Mouse (Mus musculus): Measurements from ENCODE around the gene Dclre1b. TPM values are rescaled to one million over a fixed set of nuclear protein-coding genes. Genes with fewer than 3 reads are reported as not detected.
"Not testable (repeated sequence)": the region's sequence is repeated elsewhere in the genome, so short reads cannot be mapped to it uniquely, and the experiment has no call there.

The Dclre1b gene
- polyA plus RNA-seq, 1 experiment from 2014 or later, result 7.4 TPM

DNA sequence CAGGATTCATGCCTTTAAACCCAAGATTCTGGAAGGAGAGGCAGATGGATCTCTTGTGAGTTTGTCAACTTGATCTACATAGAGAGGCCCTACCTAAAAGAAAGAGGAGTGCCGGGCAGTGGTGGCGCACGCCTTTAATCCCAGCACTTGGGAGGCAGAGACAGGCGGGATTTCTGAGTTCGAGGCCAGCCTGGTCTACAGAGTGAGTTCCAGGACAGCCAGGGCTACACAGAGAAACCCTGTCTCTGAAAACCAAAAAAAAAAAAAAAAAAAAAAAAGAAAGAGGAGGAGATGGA, 17.2 kb downstream of the Dclre1b start:
- H3K36me3 ChIP-seq (ENCODE audit: inconsistent target); H3K4me3 ChIP-seq (ENCODE audit: inconsistent target); H3K27ac ChIP-seq: not testable (repeated sequence)
- peaks cover 36% of the 10 kb centered on the region for H3K79me2 ChIP-seq (ENCODE audit: inconsistent target)
- WGBS (ENCODE audit: missing documents), result 96% methylated on average over 3 of the region's 5 CpGs

DNA sequence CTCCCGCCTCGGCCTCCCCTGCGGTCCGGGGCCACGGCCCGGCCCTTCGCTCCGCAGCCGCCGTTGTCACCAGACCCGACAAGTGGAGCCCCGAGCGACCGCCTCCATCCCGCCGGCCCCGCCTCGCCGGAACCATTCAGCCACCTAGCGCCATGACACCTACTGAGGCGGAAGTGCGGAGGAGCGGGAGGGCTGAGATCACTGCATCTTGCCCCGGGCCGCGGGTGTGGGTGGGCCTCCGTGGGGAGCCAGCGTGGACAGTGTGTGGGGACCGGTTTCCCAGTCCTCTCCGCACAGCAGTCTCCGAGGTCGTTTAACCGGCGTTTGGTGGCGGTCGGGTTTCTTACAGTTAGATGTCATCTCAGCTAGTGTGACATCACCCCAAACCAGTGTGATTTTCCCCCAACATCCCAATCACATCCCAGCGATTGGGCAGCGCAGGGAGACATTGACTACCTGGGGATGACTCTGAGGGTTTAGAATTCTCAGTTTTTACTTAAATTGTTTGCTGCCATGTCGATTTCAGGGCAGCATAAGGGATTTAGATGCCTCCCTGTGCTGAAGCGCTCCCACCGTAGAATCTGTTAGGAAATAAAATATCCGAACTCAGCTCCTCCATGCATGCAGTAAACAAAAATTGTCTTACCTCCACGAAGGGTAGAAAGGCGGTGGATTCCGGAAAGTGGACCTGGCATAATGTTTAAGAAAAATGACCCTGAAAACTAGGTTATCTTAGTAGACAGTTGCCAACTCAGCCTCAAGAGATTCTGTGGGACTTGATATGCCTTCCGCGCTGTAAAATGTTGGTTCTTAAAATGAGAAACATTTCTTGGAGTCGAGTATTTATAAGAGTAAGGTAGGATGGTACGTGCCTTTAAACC, 17.8 kb downstream of the Dclre1b start, which contains the start of gene Hipk1:
Hipk1 (minus strand) TSS at position 334 of the 881 bp plus-strand sequence.
- WGBS (ENCODE audit: missing documents), result 18% methylated on average over 42 of the region's 49 CpGs
- peaks cover 42% of the 10 kb centered on the region for H3K79me2 ChIP-seq (ENCODE audit: inconsistent target)
- H3K27ac ChIP-seq, result peak within 1 kb of the TSS; percentile 61
- peak within 1 kb of the TSS; percentile 88 for H3K4me3 ChIP-seq (ENCODE audit: inconsistent target)
- H3K36me3 ChIP-seq (ENCODE audit: inconsistent target), result no peaks in the 10 kb centered on the region

DNA sequence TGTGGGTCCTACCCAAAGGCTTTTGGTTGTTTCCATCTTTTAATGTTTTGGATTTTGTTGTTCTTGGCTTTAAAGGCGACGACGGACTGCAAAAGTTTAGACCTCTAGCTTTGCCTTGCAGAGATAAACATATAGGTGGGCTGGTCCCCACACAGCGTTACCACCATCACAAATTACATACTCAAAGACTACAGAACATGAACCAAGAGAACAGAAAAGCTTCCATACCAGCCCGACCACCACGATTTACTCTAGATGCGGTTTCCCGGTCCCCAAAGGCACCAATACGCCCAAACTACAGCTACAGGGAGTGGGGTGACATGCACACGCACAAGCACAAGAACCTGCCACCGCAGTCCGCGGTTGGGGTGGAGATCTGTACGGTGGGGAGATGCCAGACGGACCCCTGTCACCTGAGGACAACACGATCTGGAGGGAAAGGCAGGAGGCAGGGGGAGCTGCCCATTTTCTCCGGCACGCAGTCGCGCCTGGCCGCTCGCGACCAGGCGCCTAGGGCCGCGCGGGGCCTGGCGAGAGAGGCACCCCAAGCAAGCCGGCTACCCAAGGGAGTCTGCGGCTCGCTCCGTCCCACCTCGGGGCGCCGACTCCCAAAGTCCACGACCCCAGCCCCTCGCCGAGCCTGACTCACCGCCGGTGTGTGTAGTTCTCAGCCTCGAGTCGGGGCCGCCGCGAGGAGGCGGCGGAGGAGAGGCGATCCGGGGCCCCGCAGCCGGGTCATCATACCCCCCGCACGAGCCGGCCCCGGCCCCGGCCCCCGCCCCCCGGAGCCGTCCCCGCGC, 18.7 kb downstream of the Dclre1b start:
- Histone ChIP-seq H3K4me3 (ENCODE audit: inconsistent target) (peak overlapping the region; percentile 88), H3K79me2 (ENCODE audit: inconsistent target) (peaks cover 51% of the 10 kb centered on the region), H3K36me3 (ENCODE audit: inconsistent target) (no peaks in the 10 kb centered on the region), H3K27ac (peak overlapping the region; percentile 60)
- WGBS (ENCODE audit: missing documents), result under 1% methylated on average over 47 of the region's 61 CpGs

DNA sequence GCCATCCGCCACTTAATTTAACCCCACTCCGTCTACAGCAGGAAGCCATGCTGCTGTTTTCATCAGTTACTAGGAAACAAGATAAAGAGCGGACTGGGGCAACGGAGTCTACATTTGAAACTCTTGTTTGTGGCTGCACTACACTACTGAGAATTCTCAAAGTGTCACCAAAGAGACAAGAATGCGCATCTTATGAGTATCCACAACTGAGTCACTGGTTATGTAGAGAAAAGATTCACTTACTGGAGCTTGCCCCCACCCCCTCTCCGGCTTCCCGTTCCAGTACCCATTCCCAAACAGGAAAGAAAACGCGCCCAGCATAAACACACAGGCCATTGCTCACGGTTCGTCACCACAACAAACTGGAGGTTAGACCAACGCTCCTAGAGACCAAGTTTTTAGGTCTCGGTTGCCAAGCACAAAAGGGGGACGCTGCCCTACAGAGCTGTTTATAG, 19.3 kb downstream of the Dclre1b start:
- Histone ChIP-seq H3K4me3 (ENCODE audit: inconsistent target) (peak overlapping the region; percentile 88), H3K27ac (peak overlapping the region; percentile 60)
- under 1% methylated on average over 14 of the region's 14 CpGs for WGBS (ENCODE audit: missing documents)

DNA sequence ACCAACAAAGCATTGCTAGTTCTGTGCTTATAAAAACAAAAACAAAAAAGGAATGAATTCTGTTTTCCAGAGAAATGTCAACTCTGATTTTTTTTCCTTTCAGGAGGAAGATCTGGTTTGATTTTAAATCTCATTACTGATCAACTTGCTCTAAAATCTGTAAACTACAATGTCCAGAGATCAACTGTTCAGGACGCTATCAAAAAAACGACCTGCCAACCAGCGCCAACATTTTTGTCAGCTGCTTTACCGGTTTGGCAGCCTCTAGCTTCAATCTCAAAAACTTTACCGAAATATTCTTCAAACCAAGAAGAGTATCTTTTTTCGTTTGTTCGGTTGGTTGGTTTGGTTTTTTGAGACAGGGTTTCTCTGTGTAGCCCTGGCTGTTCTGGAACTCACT, 20.1 kb downstream of the Dclre1b start:
- WGBS (ENCODE audit: missing documents), result 59% methylated on average over 7 of the region's 7 CpGs
- H3K27ac ChIP-seq, result peak overlapping the region; percentile 60; the same call in 1 of the 2 replicates
- H3K4me3 ChIP-seq (ENCODE audit: inconsistent target), result peak overlapping the region; percentile 88
- no peaks in the 10 kb centered on the region for H3K36me3 ChIP-seq (ENCODE audit: inconsistent target)
- H3K79me2 ChIP-seq (ENCODE audit: inconsistent target), result peaks cover 66% of the 10 kb centered on the region

More for the DNA sequence above, 19.3 kb downstream of the Dclre1b start:
- Histone ChIP-seq H3K79me2 (ENCODE audit: inconsistent target) (peaks cover 58% of the 10 kb centered on the region), H3K36me3 (ENCODE audit: inconsistent target) (no peaks in the 10 kb centered on the region)

DNA sequence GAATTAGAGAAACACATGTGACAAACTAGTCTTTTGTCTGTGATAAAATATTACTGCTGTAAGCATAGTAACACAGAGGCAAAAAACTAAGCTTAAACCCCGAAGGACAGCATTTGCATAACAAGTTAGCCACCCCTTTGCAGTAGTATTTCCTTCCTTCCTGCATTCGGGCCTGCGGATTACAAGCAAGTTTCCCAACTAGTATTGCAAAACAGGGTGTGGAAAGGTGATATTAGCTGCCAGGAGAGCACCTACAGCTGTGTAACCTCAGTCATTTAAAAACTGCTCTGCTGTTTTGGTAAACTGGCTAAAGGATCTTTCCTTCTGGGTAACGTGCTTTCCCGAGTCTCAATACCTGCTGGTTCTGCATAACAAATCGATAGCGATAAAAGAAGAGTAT, 22.0 kb downstream of the Dclre1b start:
- peaks cover 84% of the 10 kb centered on the region for H3K79me2 ChIP-seq (ENCODE audit: inconsistent target)
- H3K4me3 ChIP-seq (ENCODE audit: inconsistent target), result no peak overlapping the region
- H3K27ac ChIP-seq, result no peak overlapping the region
- WGBS (ENCODE audit: missing documents), result 28% methylated on average over 7 of the region's 7 CpGs
- H3K36me3 ChIP-seq (ENCODE audit: inconsistent target), result no peaks in the 10 kb centered on the region

DNA sequence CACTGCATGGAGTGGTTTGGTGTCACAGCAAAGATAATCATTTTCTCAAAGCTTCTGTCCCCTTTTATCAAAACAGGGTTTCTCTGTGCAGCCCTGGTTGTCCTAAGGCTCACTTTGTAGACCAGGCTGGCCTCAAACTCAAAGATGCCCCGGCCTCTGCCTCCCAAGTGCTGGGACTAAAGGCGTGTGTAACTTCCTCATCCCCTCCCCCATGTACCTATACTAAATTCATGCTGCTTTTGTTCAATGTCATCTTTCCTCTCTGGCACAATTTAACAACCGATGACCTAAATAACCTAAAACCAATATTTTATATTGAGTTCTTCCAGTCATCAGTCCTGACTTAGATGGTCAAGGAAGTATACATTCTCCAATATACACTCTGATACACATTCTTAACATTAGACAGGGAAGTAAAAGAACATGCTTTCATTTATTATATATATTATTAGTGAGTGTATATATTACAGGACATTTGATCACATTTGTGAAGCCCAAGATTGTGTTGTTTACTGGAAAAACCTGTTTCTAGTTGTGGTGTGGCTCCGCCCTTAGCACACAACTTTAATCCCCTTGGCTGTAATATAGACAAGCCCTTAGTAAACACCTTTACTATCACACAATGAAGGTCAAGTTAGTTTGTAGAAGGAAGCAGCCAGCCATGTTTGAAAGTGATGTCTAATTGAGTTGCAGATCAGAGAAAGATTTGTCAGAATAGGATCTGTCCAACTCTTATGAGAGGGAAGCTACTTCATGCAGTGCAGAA, 26.2 kb downstream of the Dclre1b start:
- Histone ChIP-seq H3K4me3 (ENCODE audit: inconsistent target) (no peak overlapping the region), H3K36me3 (ENCODE audit: inconsistent target) (no peaks in the 10 kb centered on the region), H3K79me2 (ENCODE audit: inconsistent target) (peaks cover 100% of the 10 kb centered on the region), H3K27ac (no peak overlapping the region)
- WGBS (ENCODE audit: missing documents), result 31% methylated on average over 4 of the region's 4 CpGs

DNA sequence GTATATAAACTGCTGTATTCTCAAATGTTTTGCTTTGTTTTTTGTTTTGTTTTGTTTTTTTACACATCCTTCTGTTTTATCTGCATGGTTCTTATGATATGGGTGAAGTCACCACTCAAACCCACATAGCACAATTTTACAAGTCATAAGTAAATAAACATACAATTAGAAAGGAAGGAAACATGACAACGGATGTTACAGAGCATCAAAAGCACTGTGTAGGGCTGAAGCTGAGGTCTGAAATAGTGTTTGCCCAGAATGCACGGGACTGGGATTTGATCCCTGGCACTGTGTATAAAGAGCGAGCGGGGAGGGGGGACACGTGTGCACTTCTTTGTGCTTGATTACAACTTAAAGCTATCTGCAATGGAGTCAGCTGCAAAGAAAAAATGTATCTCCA, 28.5 kb downstream of the Dclre1b start:
- Histone ChIP-seq H3K36me3 (ENCODE audit: inconsistent target) (peaks cover 15% of the 10 kb centered on the region; the same call in 1 of the 2 replicates), H3K27ac (no peak overlapping the region), H3K79me2 (ENCODE audit: inconsistent target) (peaks cover 100% of the 10 kb centered on the region), H3K4me3 (ENCODE audit: inconsistent target) (no peak overlapping the region)
- WGBS (ENCODE audit: missing documents), result 75% methylated on average over 5 of the region's 5 CpGs

DNA sequence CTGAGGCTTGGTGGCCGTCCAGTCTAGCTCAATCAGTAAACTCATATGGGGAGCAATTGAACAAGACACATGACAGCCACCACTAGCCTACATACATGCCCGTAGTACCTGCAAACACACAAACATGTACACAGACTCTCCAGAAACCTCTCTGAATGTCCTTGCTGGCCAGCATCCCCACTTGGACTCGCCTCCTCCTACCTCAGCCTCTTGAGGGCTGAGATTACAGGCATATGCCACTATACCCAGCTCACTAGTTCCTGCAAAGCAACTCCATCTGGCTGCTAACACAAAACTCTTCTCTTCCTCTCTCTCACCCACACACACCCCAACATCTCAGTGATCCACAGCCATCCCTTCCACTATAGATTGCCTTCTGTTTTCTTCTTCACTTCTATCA, 29.0 kb downstream of the Dclre1b start:
- WGBS (ENCODE audit: missing documents), result 90% methylated on average over 3 of the region's 3 CpGs
- Histone ChIP-seq H3K36me3 (ENCODE audit: inconsistent target) (peaks cover 15% of the 10 kb centered on the region; the same call in 1 of the 2 replicates), H3K27ac (no peak overlapping the region), H3K79me2 (ENCODE audit: inconsistent target) (peaks cover 100% of the 10 kb centered on the region), H3K4me3 (ENCODE audit: inconsistent target) (no peak overlapping the region)

DNA sequence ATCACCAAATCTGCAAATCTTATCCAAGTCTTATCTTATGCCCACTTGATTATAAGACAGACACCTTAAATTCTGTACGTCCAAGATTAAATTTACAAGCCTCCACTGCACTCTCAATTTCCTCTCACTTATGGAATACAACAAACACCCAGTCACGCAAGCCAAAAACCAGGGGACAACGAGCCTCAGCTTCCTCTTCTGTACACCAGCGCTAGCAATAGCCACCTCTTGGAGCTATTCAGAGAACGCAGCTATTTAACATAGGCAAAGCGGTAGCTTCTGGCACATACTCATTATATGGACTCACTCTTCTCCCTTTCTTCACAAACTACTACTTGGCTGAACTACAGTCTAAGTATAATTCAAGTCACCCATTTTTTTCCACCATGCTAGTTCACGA, 30.1 kb downstream of the Dclre1b start:
- Histone ChIP-seq H3K36me3 (ENCODE audit: inconsistent target) (peaks cover 15% of the 10 kb centered on the region; the same call in 1 of the 2 replicates), H3K79me2 (ENCODE audit: inconsistent target) (peaks cover 100% of the 10 kb centered on the region), H3K4me3 (ENCODE audit: inconsistent target) (no peak overlapping the region), H3K27ac (no peak overlapping the region)
- WGBS (ENCODE audit: missing documents), result 11% methylated on average over 7 of the region's 7 CpGs

DNA sequence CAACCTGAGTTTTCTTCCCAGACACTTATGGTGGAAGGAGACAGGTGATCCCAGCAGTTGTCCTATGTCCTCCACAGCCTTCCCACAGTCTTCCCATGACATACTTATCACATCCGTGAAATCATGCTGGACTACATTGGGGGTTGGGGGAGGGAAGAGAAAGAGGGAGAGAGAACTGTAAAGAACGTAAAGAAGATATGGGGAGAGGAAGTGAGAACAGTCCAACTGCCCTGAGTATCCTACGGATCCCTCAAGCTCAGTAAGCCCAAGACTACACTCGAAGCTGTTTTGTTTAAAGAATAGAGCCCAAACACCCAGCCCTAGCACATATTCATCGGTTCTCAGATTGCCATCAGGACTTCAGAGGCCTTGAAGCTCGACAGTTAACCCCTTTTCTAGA, 30.6 kb downstream of the Dclre1b start:
- Histone ChIP-seq H3K27ac (no peak overlapping the region), H3K36me3 (ENCODE audit: inconsistent target) (peaks cover 15% of the 10 kb centered on the region; the same call in 1 of the 2 replicates), H3K4me3 (ENCODE audit: inconsistent target) (no peak overlapping the region)

DNA sequence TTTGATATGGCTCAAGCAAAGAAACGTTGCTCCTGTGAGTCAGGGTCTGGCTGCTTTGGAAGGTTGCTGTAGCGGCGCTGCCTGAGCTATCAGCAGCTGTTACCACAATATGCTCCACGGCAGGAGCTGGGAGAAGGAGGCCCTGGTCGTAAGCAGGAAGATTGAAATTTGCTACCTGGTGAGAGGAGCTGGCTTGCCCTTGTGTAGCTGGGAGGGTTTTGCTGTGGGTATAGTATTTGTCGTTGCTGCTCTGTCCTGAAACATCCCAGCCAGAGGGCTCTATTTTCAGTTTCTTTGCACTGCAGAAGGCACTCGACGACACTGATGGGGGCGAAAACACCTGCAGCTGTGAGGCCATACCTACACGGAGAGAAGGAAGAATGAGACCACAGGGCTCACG, 31.3 kb downstream of the Dclre1b start:
- WGBS (ENCODE audit: missing documents), result 56% methylated on average over 11 of the region's 11 CpGs
- Histone ChIP-seq H3K36me3 (ENCODE audit: inconsistent target) (peaks cover 15% of the 10 kb centered on the region; the same call in 1 of the 2 replicates), H3K27ac (no peak overlapping the region), H3K79me2 (ENCODE audit: inconsistent target) (peaks cover 100% of the 10 kb centered on the region), H3K4me3 (ENCODE audit: inconsistent target) (no peak overlapping the region)

More for the DNA sequence above, 30.6 kb downstream of the Dclre1b start:
- 23% methylated on average over 6 of the region's 6 CpGs for WGBS (ENCODE audit: missing documents)
- peaks cover 100% of the 10 kb centered on the region for H3K79me2 ChIP-seq (ENCODE audit: inconsistent target)

DNA sequence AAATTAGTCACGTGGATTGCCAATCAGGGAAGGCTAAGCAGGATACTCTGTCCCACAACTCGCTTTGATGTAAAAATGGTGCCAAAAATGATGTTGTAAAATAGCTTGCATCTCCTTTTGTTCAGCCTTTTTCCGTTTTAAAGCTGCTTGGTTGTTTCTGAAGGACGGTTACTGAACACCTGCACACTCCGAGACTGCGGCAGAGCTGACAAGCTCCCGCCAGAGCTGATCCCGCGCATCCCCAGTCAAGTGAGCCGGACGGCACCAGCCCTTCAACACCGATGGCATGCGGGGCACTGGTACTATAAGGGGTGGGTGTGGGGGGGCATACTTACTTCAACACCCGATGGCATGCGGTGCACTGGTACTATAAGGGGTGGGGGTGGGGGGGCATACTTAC, 35.2 kb downstream of the Dclre1b start:
- Histone ChIP-seq H3K36me3 (ENCODE audit: inconsistent target) (peaks cover 25% of the 10 kb centered on the region; the same call in 1 of the 2 replicates), H3K4me3 (ENCODE audit: inconsistent target) (no peak overlapping the region), H3K79me2 (ENCODE audit: inconsistent target) (peaks cover 100% of the 10 kb centered on the region), H3K27ac (no peak overlapping the region)
- WGBS (ENCODE audit: missing documents), result 34% methylated on average over 12 of the region's 15 CpGs

DNA sequence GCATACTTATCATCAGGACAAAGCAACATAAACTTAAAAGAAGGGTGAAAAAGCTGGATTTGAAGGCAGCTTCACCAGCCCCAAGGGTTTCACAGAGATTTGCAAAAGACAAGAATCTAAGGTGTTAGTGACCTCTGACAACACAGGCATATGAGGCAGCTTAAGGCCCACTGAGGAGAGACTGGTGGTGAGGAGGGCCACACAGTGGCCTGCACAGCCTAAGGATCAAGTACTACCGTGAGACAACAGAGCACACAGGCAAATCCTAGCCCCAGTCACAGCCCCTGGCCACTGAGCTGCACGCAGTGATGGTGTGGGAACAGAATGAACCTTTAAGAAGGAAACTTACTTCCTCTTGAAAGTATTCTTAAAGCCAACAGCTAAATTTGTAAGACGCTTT, 35.7 kb downstream of the Dclre1b start:
- peaks cover 30% of the 10 kb centered on the region for H3K36me3 ChIP-seq (ENCODE audit: inconsistent target)
- H3K79me2 ChIP-seq (ENCODE audit: inconsistent target), result peaks cover 100% of the 10 kb centered on the region
- 13% methylated on average over 3 of the region's 3 CpGs for WGBS (ENCODE audit: missing documents)
- no peak overlapping the region for H3K27ac ChIP-seq
- H3K4me3 ChIP-seq (ENCODE audit: inconsistent target), result no peak overlapping the region
